Mouse (Mus musculus): ENCODE measurements around the gene Wrap73. TPM values are rescaled to one million over a fixed set of nuclear protein-coding genes. Genes with fewer than 3 reads are reported as not detected.
A peak's percentile ranks its signal among the peaks of the same experiment; 100 is the strongest.

The Wrap73 gene
- total RNA-seq, 2 experiments from 2014 or later: 3.6 to 9.8 TPM

GRCm38 (mm10) chr4:154139671-154140181, 2.4 kb upstream of the Wrap73 start:
- no peak for ATAC-seq (ENCODE audit: poor library complexity, severe bottlenecking)

GRCm38 (mm10) chr4:154140182-154140212, 2.2 kb upstream of the Wrap73 start, which contains the start of gene Trp73:
TSS of gene Trp73 (minus strand) at chr4:154140208.
- no peak for ATAC-seq (ENCODE audit: poor library complexity, severe bottlenecking)

- no peak for ATAC-seq (ENCODE audit: poor library complexity, severe bottlenecking)
Measured at GRCm38 (mm10) chr4:154140213-154141008, 1.8 kb upstream of the Wrap73 start.

- no peak for ATAC-seq (ENCODE audit: poor library complexity, severe bottlenecking)
Measured at GRCm38 (mm10) chr4:154141009-154141867, 934 bp upstream of the Wrap73 start.

- ATAC-seq (ENCODE audit: poor library complexity, severe bottlenecking): no peak
Measured at GRCm38 (mm10) chr4:154144712-154145111, 2.5 kb downstream of the Wrap73 start.

GRCm38 (mm10) chr4:154146342-154146741, 4.2 kb downstream of the Wrap73 start:
- no peak for ATAC-seq (ENCODE audit: poor library complexity, severe bottlenecking)

GRCm38 (mm10) chr4:154154104-154154503, 11.9 kb downstream of the Wrap73 start:
- ATAC-seq (ENCODE audit: poor library complexity, severe bottlenecking): no peak

- no peak for ATAC-seq (ENCODE audit: poor library complexity, severe bottlenecking)
Measured at GRCm38 (mm10) chr4:154156050-154156449, 13.9 kb downstream of the Wrap73 start.

GRCm38 (mm10) chr4:154157970-154158662, 15.9 kb downstream of the Wrap73 start:
- no peak for ATAC-seq (ENCODE audit: poor library complexity, severe bottlenecking)

- ATAC-seq (ENCODE audit: poor library complexity, severe bottlenecking): peak; percentile 59
Measured at GRCm38 (mm10) chr4:154159002-154159401, 16.8 kb downstream of the Wrap73 start.

GRCm38 (mm10) chr4:154159961-154160537, 17.9 kb downstream of the Wrap73 start:
- peak; percentile 1; the same call in 1 of the 2 replicates for ATAC-seq (ENCODE audit: poor library complexity, severe bottlenecking)

- ATAC-seq (ENCODE audit: poor library complexity, severe bottlenecking): peak; percentile 87
Measured at GRCm38 (mm10) chr4:154160538-154161390, 18.6 kb downstream of the Wrap73 start, which contains the start of gene Tprgl. TSS of gene Tprgl (minus strand) at chr4:154160666.

GRCm38 (mm10) chr4:154163296-154163695, 21.1 kb downstream of the Wrap73 start:
- ATAC-seq (ENCODE audit: poor library complexity, severe bottlenecking): 0 out of 2 replicates have a peak, but pooled peaks have one; percentile 19

- ATAC-seq (ENCODE audit: poor library complexity, severe bottlenecking): no peak
Measured at GRCm38 (mm10) chr4:154167053-154167452, 24.9 kb downstream of the Wrap73 start.

- ATAC-seq (ENCODE audit: poor library complexity, severe bottlenecking): 0 out of 2 replicates have a peak, but pooled peaks have one; percentile 8
Measured at GRCm38 (mm10) chr4:154170021-154170420, 27.8 kb downstream of the Wrap73 start.

GRCm38 (mm10) chr4:154170506-154171150, 28.5 kb downstream of the Wrap73 start, which contains the start of gene Megf6:
TSS of gene Megf6 (plus strand) at chr4:154170730.
- ATAC-seq (ENCODE audit: poor library complexity, severe bottlenecking): no peak

GRCm38 (mm10) chr4:154171151-154171930, 29.2 kb downstream of the Wrap73 start:
- ATAC-seq (ENCODE audit: poor library complexity, severe bottlenecking): no peak

- no peak for ATAC-seq (ENCODE audit: poor library complexity, severe bottlenecking)
Measured at GRCm38 (mm10) chr4:154171931-154172604, 29.9 kb downstream of the Wrap73 start.

All from megakaryocyte, adult 5-6 weeks (primary cell).